Mouse (Mus musculus) heart, adult 18-20 months (tissue): ENCODE results near the gene Mthfs. TPM values are rescaled to one million over a fixed set of nuclear protein-coding genes. Genes with fewer than 3 reads are reported as not detected.
"Not testable (repeated sequence)": the region's sequence is repeated elsewhere in the genome, so short reads cannot be mapped to it uniquely, and the experiment has no call there.

ENCODE experiments used
- DNase-seq, 2 experiments: peaks; one replicate each; pipeline ENCODE4 v3.0.0; 2021 to 2022; ENCODE audit warnings: mixed read lengths in 1 of 2
- long read RNA-seq, 2 experiments: library from polyadenylated mRNA; stranded (forward); transcript quantifications; one replicate each; pipeline ENCODE4 v2.0.0; 2021
- total RNA-seq, 2 experiments: library from RNA; stranded (reverse); gene quantifications; 2 replicates each; pipeline ENCODE4 v1.2.3; 2021

Gene Mthfs
- total RNA-seq = 10 to 100 TPM; 16.1 to 20.2 TPM
- long read RNA-seq, experiment 1, transcript Mthfs-207 (2 exons, 481 nt) = major isoform, 5 of 15 reads
- long read RNA-seq, experiment 1, partial matches to known transcripts = 0 of 15 reads
- long read RNA-seq, experiment 1, other reads (novel, unspliced or antisense) = 6 of 15 reads
- long read RNA-seq, experiment 2, transcript Mthfs-207 (2 exons, 481 nt) = major isoform, 6 of 14 reads
- long read RNA-seq, experiment 2, partial matches to known transcripts = 0 of 14 reads
- long read RNA-seq, experiment 2, other reads (novel, unspliced or antisense) = 7 of 14 reads

DNA sequence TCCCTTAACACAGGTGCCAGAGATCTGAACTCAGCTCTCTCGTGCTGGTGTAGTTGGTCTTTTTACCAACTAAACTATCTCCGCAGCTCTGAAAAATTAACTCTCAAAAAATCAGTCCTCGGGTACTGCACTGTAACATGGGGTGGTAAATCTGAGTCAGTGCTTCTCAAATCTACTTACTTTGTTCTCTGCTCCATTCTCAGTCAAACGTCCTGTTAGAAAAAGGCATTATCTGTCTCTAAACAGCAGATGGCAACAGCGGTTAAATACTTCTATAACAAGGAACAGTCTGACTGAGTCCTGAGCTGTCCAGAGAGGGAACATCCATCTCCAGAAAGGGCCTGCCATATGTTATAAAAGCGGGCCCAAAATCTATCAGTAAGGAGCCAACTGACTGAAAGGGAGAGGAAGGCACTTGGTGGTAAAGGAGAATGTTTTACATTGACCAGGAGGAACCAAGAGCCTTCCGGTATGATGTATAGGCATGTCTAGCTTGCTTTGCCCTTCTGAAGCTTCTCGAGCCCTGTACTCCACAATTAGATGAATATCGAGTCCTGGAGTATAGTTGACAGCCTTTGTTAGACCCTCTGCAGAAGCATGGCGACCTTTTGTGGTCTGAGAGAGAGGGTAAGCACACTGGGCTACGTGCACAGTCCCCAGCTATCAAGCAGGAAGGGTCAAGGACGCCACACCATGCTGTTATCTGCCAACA is at the start of gene Mthfs:
Gene Mthfs (plus strand): TSS at position 324 of the 712 bp plus-strand sequence.
- DNase-seq = peak; percentile 23 to 47

DNA sequence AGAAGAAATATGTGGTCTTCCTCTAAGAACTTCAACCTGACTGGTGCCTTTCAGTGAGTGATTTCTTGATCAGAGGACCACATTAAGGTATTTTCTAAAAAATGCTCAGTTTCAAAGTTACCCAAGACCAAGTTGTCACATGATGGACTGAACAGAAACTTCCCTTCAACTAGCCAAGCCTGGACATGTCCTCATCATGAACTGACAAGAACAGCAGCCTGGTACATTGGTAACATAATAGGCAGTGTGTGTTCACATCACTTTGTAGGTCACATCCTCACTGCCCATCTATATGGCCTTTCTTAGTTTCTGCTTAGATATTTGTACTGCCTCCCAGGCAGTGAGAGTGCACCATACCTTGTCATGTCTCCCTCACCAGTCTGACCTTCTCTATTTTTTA is 37.9 kb upstream of the Mthfs start:
- DNase-seq = not testable (repeated sequence)

DNA sequence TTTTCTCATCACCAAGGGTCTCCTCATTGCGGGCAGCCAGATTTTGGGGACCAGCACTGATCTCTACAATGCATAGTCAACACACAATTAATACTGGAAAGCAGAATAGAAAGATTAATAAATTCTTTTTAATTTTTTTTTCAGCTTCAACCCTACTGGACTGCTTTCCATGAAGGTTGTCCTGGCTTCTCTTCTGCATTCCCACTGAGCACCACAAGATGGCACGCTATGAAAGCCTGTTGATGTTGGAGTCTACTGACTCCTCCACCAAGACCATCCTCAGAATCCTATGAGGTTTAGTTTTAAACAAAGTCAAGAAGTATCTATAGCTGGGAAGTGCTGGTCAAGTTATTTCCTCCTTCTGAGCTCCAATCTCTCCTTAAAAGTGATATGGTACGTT is 31.6 kb upstream of the Mthfs start:
- peak; percentile 69 to 89 for DNase-seq

DNA sequence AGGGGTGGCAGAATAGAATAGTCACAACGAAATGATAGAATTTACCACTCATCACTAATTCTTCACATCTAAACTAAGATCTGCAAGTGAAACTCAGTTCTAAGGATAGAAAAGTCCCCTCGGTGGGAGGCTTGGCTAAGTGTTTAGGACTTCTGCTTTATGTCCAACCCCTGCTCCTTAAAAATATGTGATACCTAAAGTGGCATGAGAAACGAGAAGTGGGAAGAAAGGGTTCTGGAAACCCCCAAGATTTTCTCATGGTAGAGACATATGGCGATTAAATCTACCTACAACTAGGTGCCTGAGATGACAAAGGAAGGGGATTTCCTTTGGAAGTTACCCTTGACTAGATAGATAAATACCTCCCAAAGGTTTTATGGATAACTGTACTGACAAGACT is 31.0 kb upstream of the Mthfs start:
- not testable (repeated sequence) for DNase-seq

DNA sequence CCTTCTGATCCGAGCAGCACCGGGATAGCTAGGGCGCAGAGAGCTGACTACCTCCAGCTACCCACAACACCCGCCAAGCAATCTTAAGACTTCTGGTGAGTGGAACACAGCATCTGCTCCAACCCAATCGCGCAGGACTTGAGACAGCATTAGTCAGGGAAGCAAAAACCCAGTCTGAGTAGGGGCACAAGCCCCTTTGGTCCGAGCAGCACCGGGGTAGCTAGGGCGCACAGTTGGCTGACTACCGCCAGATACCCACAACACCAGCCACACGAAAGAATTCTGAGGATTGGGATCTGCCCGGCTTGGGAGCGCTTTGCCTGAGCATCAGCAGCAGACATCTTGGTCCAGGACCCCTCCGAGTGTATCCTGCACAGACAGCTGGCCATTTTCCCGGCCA is 23.5 kb upstream of the Mthfs start:
- DNase-seq = not testable (repeated sequence)

DNA sequence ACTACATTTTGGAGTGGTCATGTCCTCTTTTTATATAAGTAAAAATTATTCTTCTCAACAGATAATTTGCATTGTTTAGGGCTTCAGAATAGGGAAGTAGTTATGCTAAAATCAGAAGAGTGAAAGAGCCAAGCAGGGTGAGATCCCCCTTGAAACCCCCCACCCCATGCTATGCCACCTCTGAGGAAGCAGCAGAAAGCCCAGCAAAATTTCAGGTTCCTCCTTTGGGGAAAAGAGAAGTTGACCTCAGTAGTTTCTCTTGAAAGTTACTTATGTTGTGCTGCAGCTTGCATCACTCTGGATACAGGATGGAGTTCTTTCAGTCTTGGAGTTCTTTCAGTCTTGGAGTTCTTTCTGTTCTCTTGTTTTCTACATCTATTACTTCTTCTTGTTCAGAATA is 15.0 kb upstream of the Mthfs start:
- DNase-seq = not testable (repeated sequence)

DNA sequence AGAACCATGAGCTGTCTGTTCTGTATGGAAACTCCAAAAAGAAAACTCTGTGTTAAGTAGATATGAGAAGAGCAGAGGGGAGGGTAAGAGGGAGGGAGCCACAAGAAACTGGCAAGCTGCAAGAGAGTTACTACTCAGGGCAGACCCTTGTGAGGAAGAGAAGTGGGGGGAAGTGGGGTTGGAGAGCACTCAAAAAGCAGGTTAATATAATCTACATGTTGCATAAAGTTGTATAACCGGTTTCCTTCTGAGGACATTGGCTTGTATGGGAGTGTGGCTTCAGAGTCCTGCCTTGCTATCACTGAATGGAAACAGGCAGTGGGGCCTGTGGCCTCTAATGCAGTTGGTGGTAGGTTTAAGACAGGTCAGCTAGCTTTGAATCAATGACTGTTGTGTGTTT is 13.0 kb upstream of the Mthfs start:
- DNase-seq = not testable (repeated sequence)

DNA sequence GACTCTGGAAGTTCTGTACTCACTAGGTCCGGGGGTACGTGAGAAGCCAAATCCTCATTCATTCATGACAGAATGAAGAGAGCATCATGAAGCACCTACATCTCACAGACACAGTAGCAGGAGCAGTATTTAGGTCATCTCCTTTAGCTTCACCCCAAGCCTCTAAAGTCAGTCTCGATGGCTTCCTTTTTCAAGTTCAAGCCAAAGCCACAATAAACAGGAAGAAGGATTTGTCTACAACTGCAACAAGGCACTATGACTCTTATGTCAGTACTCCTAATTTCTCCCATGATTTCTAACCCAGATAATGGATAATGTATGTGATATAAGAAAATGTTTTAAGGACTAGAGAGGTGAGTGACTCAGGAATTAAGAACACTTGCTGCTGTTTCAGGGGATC is 12.1 kb upstream of the Mthfs start:
- DNase-seq = not testable (repeated sequence)

DNA sequence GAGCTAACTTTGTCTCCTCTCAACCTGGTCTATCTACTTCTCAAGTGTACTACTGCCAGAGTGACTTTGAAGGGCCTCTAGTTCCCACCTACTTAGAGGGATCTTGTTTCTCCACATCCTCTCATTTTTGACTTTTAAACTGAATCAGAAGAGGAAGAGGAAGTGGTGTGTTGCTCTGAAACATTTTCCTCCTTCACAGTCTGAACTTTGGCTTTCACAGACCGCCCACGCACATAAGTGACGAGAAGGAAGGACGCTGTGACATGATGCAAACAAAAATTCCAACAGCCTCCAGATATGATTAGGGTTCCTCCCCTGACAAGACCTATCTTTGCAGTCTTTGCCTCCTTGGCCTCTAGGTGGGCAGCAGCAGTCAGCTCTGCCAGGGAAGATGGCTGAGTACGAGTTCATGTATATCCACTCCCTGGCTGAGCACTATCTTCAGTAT is 11.5 kb upstream of the Mthfs start, which contains the start of the genes Bcl2a1b and Gm29094:
Gene Bcl2a1b (plus strand): TSS at position 241 of the 448 bp plus-strand sequence.
Gene Gm29094 (plus strand): TSS at position 411 of the 448 bp plus-strand sequence.
- DNase-seq = peak; percentile 22 to 58

DNA sequence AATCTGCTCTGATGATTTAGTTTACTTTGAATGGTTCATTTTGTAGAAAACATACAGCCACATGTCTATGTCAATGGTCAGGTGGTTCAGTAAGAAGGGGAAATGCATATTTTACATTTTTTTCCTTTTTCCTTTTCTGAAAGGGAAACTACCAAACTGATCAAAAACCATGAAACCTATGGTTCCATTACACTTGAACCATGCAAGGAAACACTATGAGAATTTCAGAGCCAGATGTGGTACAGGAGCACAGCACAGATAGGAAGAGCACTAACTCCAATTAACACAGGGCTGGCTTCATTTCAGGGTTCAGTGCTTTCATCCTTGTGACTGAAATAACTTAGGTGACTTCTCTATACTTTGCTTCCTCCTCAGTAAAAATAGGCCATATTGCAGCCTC is 8.2 kb upstream of the Mthfs start:
- DNase-seq = not testable (repeated sequence)

DNA sequence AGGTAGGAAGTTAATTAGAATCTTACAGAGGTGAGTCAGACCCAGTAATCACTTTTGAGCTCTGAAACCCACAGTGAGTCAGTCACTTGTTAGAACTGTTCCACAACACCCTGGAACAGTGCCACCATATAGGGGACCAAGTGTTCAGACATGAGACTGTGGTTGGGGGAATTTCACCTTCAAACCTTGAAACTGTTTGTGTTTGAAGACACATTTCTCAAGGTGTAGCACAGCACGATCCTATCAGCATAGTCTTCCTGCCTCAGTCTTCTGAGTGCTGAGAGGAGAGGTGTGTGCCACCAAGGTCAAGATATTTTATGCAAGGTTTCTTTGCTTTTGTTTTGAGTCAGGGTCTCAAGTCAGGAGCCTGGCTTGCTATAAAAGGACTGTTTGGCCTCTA is 1.5 kb upstream of the Mthfs start:
- not testable (repeated sequence) for DNase-seq

DNA sequence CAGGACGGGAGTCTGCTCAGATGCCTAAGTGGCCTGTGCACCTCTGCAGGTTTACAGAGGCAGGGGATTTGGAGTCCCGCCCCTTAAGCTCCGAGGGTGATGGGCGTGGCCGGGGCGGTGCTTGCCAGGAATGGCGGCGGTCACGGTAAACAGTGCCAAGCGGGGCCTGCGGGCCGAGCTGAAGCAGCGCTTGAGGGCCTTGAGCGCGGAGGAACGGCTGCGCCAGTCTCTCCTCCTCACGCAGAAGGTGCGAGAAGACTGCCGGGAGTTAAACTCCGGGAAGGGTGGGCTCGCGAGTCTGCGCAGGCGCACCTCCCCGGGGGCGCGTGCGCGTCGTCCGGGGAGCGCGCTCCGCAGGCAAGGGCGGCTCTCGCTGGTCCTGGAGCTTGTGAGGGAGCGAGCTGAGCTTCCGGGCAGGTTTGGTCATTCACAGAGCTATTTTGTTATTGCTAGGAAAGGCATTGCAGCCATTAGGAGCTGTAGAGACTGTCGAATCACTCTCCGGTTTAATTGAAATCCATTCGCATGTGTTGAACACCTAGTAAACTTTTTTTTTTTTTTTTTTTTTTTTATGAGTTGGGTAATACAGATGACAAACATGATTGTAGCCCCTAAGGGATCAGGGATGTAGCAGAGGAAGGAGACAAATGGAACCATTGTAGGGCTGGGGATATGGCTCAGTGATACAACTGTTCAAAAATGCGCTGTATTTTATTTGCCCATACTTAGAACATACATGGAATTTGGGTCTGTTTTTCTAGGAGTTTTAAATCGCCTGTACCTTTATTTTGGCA is 786 bp downstream of the Mthfs start:
- DNase-seq = peak; percentile 95

DNA sequence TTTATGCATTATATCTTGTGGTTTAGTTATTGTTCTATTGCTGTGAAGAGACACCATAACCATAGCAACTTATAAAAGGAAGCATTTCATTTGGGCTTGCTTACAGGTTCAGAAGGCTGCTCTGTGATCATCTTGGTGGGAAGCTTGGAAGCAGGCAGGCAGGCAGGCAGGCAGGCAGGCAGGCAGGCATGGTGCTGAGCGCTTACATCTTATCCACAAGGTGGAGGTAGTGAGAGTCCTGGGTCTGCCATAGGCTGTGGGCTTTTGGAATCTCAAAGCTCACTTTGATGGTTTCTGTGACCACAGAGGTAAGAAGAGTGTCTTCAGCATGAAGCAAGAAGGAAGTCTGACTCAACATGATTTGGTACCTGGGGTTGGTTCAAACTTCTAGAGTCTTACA is 2.0 kb downstream of the Mthfs start:
- DNase-seq = peak; percentile 19 to 42

DNA sequence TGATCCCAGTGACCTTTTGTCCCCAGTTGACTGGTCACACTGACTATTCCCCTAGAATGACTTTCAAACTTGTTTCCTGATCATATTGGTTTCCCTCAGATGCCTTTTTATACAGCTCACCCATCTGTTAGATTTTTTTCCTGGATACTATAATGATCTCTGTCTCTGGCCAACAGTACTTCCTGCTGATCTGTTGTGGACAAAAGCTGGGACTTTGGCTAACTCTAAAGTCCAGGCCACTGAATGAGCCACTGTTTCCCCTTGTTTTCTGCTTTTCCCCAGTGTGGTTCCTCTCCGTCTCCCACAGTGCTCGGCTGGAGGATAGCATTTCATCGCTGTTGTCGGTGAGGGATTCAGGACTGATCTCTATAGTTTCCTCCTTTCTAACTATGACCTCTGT is 7.7 kb downstream of the Mthfs start:
- DNase-seq = not testable (repeated sequence)

DNA sequence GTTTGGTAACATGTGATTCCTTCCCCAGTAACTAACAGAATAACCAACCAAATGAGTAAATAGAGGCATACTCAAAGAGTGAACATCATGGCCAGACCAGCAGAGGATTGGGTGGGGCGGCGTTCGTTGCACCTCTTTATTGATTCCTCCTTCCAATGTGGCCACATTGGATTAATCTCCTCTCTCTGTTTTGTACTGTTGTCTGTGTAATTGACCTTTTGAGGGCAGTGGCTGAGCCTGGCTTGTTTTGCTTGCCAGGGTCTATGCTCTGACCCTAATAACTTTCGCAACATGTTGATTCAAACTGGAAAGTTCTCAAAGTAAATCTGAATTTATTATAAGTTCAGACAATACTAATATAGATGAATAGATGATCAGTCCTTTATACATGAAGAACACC is 9.2 kb downstream of the Mthfs start:
- DNase-seq = not testable (repeated sequence)

DNA sequence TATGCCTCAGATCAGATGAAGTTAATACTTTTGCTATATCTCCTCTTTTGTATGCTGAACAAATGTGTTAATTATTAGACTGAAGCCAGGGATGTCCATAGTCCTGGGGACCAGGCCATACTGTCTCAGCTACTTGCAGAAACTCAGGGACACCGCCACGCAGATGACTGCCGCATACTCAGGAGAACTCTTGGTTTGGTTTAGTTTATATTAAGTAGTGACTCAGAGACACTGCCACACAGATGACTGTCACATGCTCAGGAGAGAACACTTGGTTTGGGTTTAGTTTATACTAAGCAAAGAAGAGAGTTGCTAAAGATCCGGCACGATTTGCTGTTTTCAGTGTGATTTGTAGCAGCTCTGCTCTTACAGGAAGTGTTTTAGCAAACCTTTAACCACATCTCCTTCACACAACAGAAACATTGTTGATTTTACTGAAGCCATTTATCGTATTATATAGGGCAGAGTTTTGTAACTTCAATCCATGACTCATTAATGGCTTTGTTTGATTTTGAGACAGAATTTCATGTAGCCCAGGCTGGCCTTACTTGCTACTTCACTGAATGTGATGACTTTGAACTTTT is 10.3 kb downstream of the Mthfs start:
- not testable (repeated sequence) for DNase-seq

DNA sequence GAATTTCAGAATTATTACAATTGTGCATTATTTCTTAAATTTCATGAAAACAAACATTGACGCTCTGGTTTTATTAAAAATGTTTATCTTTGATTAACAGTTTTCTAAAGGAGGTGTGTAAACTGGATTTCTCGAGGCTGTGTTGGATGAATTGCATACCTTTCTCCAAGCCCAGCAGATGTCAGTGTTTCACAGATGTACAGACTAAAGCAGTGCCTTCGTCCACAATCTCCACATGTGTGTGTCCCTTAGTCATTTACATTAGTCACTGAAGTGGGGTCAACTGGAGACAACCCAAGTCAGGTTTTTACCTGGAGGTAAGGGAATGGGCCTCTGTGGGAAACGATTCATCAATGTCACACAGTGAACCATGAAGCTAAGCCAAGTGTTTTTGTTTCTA is 15.6 kb downstream of the Mthfs start:
- DNase-seq = peak; percentile 18 to 33

DNA sequence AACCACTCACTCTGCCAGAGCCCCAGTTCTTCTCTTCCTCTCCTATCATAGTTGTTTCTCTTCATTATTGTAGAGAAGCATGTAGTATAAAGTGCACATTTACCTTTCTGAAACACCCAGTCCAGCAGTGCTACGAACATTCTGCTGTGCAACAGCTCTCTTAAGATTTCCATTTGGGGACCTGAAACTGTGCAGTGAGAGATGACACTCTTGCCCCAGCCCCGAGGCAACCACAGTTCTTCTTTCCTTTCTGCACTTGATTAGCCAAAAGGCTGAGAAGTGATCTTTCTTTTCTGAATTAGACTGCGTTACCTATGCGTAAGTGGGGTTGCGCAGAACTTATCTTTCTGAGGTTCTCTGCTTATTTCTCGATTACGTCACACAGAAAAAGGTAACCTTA is 17.6 kb downstream of the Mthfs start:
- no peak for DNase-seq

DNA sequence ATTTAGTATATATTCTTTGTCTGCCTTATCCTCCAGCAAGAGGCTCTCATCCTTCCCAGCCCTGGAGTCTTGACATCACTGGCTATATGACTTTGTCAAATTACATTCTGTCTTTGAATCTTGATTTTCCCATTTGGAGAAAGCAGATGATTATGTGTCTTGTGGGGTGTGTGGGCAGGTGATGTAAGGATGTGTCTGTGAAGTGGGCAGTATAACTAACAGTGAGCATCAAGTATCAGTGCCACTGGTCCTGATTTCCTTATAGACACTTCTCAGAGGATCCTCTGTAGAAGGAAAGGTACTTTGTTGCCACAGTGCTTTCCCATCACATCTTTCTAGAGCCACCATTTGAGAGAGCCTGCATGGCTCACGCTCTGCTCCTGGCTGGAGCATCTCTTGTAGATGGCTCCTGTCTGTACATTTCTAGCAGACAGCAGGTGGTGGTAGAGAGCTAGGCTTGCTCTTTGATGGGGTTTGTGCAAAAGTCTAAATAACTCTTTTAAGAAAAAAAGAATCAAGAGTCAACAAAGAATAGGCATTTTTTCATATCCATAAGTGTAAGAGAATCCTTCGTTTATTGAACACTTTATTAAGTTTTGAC is 20.5 kb downstream of the Mthfs start:
- DNase-seq = peak; percentile 13 to 51

DNA sequence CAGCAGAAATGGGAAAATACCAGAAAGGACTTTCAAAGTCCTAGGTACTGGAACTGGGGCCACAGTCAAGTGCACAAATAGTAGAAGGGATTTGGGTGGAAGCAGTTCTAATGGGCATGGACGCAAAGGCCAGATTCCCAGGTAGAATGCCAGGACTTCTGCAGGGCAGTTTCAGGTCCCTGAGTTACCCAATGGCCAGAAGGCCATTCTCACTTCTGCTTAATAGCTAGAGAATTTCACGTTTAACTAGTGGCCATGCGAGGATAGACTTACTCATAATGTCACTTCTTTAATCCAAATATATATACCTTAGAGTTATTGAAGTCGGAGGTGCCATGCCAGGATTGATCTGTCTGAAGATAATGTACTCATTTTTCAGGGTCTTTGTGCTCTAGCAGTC is 26.7 kb downstream of the Mthfs start:
- not testable (repeated sequence) for DNase-seq

DNA sequence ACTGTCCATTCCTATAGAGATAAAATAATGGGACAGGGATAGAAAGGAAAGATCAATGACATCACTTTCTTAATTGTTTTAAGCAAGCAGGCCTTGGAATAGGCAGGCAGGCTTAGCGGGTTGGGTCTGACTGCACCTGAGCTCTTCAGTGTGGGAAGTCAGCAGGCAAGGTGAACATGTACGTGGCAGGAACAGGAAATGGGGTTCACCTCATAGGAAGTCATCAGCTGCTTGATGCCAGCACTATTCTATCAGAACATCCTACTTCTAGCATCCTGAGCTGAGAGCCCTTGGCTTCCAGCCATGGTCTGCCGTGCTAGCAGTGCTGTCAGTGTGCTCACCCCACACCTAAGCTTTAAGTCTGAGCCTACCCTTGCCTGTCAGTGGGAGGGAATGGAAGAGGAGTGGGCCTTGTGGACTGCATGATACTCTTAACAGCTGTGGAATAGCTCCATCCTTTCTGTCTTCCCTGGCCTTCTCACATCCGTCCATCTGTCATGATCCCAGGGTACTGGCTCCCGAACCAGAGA is 28.6 kb downstream of the Mthfs start:
- not testable (repeated sequence) for DNase-seq
